ENCODE assay signal across 8 mouse cellular contexts in the genomic region with DNA sequence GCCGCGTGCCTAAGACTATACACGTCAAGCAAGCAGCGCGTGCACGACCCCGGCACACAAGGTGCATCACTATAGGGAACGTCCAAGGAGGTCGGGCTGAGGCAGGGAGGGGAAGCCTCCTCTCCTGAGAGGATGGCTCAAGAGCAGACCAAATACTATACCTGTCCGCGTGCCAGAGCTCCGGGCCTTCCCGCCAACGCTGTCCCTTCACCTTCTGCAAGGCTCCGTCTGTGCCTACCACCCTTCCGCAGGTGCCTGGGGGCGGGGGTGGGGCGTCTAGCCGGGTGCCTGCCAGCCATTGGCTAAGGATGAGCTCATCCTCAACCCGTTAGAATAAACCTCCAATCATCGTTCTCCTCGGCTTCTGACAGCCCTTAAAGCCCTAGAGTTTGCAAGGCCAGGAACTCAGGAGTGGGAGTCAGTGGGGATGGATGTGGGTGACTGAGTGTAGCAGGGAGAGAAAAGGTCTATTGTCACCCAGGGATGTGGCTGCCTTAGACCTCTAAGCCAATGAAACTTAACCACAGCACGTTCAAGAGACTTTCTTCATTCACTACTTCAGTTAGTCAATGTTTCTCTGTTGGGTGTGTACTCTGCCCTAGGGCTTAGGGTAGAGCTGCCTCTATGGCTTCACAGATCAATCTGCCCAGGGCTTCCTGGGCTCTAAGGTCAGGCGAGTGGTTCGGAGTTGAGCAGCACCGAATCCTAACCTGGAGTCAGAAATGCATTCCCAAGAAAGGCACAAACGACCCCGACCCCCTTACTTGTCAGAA. TPM values are rescaled to one million over a fixed set of nuclear protein-coding genes. Genes with fewer than 3 reads are reported as not detected.
DNase-seq lines count a peak whose midpoint lies in the region; ATAC-seq and TF ChIP-seq lines count a peak whose summit lies in the region.

Rps6kl1 (minus strand) TSS at position 263 of the 773 bp plus-strand sequence.

- peak; percentile 51; the same call in 1 of the 2 replicates for TF ChIP-seq POLR2A in heart, adult 2 months (IDR thresholded peaks at IDR 0.05; ENCODE audit: insufficient read depth, low read depth, low read length)

- H3K4me3 ChIP-seq in heart, adult 2 months, result peak within 1 kb of the TSS; percentile 53
- H3K4me3 ChIP-seq in heart, embryonic 13.5 days, result peak within 1 kb of the TSS; percentile 46
- peak within 1 kb of the TSS; percentile 30 for H3K4me3 ChIP-seq in liver, embryonic 11.5 days (ENCODE audit: low read depth, low read length)

- no peaks in the 10 kb centered on the region for H3K27me3 ChIP-seq in heart, adult 2 months (ENCODE audit: control insufficient read depth, insufficient read depth, low read length)
- peaks cover 29% of the 10 kb centered on the region for H3K27me3 ChIP-seq in heart, embryonic 13.5 days (replicated peaks)
- peaks cover 18% of the 10 kb centered on the region for H3K27me3 ChIP-seq in liver, embryonic 11.5 days (replicated peaks; ENCODE audit: control insufficient read depth, insufficient read depth, low read length)

- H3K79me2 ChIP-seq in heart, adult 2 months (replicated peaks; ENCODE audit: control insufficient read depth, insufficient read depth, low read length), result no peaks in the 10 kb centered on the region

- TF ChIP-seq EP300 in heart, adult 2 months (IDR thresholded peaks at IDR 0.05; ENCODE audit: insufficient read depth, low read depth, low read length), result no peak

- peak within 1 kb of the TSS; percentile 82 for H3K27ac ChIP-seq in heart, adult 2 months
- no peak within 1 kb of the TSS for H3K27ac ChIP-seq in heart, embryonic 13.5 days (replicated peaks)
- no peak within 1 kb of the TSS for H3K27ac ChIP-seq in liver, embryonic 11.5 days (ENCODE audit: low read depth, low read length)

- H3K9me3 ChIP-seq in heart, embryonic 13.5 days, result no peaks in the 10 kb centered on the region
- H3K9me3 ChIP-seq in liver, embryonic 11.5 days (ENCODE audit: control insufficient read depth, low read length), result no peaks in the 10 kb centered on the region

- no peaks in the 10 kb centered on the region for H3K36me3 ChIP-seq in heart, adult 2 months (ENCODE audit: control insufficient read depth, insufficient read depth, low read length)
- H3K36me3 ChIP-seq in heart, embryonic 13.5 days, result no peaks in the 10 kb centered on the region
- H3K36me3 ChIP-seq in liver, embryonic 11.5 days (ENCODE audit: control insufficient read depth, insufficient read depth, low read length), result no peaks in the 10 kb centered on the region

- H3K9ac ChIP-seq in heart, adult 2 months (ENCODE audit: low read depth, low read length), result peak within 1 kb of the TSS; percentile 62
- H3K9ac ChIP-seq in heart, embryonic 13.5 days, result peak within 1 kb of the TSS; percentile 61
- H3K9ac ChIP-seq in liver, embryonic 11.5 days (ENCODE audit: low read depth, low read length), result no peak within 1 kb of the TSS; the same call in 1 of the 2 replicates

- WGBS in heart, adult 2 months, result 18% methylated on average over 28 of the region's 28 CpGs
- WGBS in heart, embryonic 13.5 days, result 13% methylated on average over 28 of the region's 28 CpGs
- WGBS in liver, embryonic 11.5 days, result 16% methylated on average over 28 of the region's 28 CpGs

- no peak for TF ChIP-seq CTCF in heart, adult 2 months (IDR thresholded peaks at IDR 0.05)

- intact Hi-C loops in heart, adult 2 months (cut with DNase I), result loop anchor here (10.0 kb wide), 1 partner anchor 334 kb away; no protein-coding TSS in a partner anchor

- peaks cover 3% of the 10 kb centered on the region; the same call in 1 of the 2 replicates for H3K4me1 ChIP-seq in heart, adult 2 months (ENCODE audit: control insufficient read depth, insufficient read depth, low read length)
- H3K4me1 ChIP-seq in heart, embryonic 13.5 days, result peaks cover 21% of the 10 kb centered on the region
- peaks cover 5% of the 10 kb centered on the region for H3K4me1 ChIP-seq in liver, embryonic 11.5 days (replicated peaks; ENCODE audit: control insufficient read depth, insufficient read depth, low read length)

- H3K4me2 ChIP-seq in heart, embryonic 13.5 days, result peak within 1 kb of the TSS; percentile 74
- H3K4me2 ChIP-seq in liver, embryonic 11.5 days, result peak within 1 kb of the TSS; percentile 64

- peak in 1 of 2 experiments; percentile 62 for DNase-seq in heart, adult 2 months
- no peak for DNase-seq in heart, adult 8-10 months (ENCODE audit: low spot score)
- DNase-seq in embryo, embryonic 10 days (ENCODE audit: low spot score), result peak; percentile 52
- DNase-seq in kidney, postnatal 25 days, result peak; percentile 45 to 76
- DNase-seq in liver, embryonic 11.5 days (ENCODE audit: low spot score), result no peak
- peak; percentile 18 to 41 for DNase-seq in natural killer cell, adult 2 months (ENCODE audit: low spot score in 2 of 2)
- DNase-seq in thymus, postnatal 10 days (ENCODE audit: low spot score in 2 of 2), result peak; percentile 73

- ATAC-seq in heart, embryonic 13.5 days (ENCODE audit: extremely low read depth, insufficient number of reproducible peaks, low FRiP score, low TSS enrichment), result peak; percentile 44
- peak; percentile 89 for ATAC-seq in liver, embryonic 11.5 days (replicated peaks; ENCODE audit: low FRiP score)

RNA-seq across cellular contexts. Expression of gene Rps6kl1, which starts in this region (rescaled TPM):
- 1 to 10 TPM; 2.3 to 2.4 TPM for total RNA-seq in heart, adult 2 months (2021)
- polyA plus RNA-seq in heart, adult 2 months (2012; rRNA removed), result 3.4 and 5.1 TPM in 2 replicates
- total RNA-seq in heart, adult 8-10 months (2022), result 1 to 10 TPM; 1.7 to 3.5 (median 2.8) TPM
- polyA plus RNA-seq in heart, embryonic 13.5 days (2015; fragmentation: Nextera tagmentation; extraction: Ambion mirVana), result 1.2 and 1.3 TPM in 2 replicates
- polyA plus RNA-seq in liver, embryonic 11.5 days (2014; fragmentation: Nextera tagmentation; extraction: Ambion mirVana), result 0.99 and 1.1 TPM in 2 replicates

Comparison
In these comparisons a context has a peak if more than half of its experiments do, and no peak if none do; other contexts are left out.
1. DNase-seq: peak in embryo, embryonic 10 days (single experiment), kidney, postnatal 25 days (2 of 2), natural killer cell, adult 2 months (2 of 2) and thymus, postnatal 10 days (2 of 2); none in heart, adult 8-10 months (single experiment) and liver, embryonic 11.5 days (single experiment).
2. Peak in every context shown above with its lines, with median percentiles within 50 percentile points of each other: H3K4me3 ChIP-seq.